Mouse (Mus musculus): ENCODE data around the gene Ppp1ca.

GRCm38 (mm10) chr19:4142416-4143173, 49.3 kb upstream of the Ppp1ca start:
- no peak for TF ChIP-seq CTCF (IDR thresholded peaks at IDR 0.05; ENCODE audit: low read depth, low read length)
- no peak for TF ChIP-seq GATA1 (IDR thresholded peaks at IDR 0.05; ENCODE audit: borderline replicate concordance, low read length)
- TF ChIP-seq GATA2 (IDR thresholded peaks at IDR 0.05; ENCODE audit: borderline replicate concordance, low read depth, low read length), result no peak
- no peak for TF ChIP-seq POLR2AphosphoS5 (IDR thresholded peaks at IDR 0.05; ENCODE audit: insufficient replicate concordance, low read depth, low read length)
- no peak for TF ChIP-seq TAL1 (conservative IDR thresholded peaks at IDR 0.05; ENCODE audit: low read depth, low read length)

All from G1E (cell line).